Mouse (Mus musculus) liver, adult 2 months (tissue): Measurements from ENCODE around the gene Mnd1. TPM values are rescaled to one million over a fixed set of nuclear protein-coding genes. Genes with fewer than 3 reads are reported as not detected.

ENCODE experiments used
- DNase-seq: peaks from one replicate; pipeline ENCODE4 v3.0.0-alpha.2; 2011; ENCODE audit warnings: low read depth, low spot score; ENCODE audit errors: extremely low read depth
- H3K27ac ChIP-seq: fragments of 200-500 bp; replicated peaks from 2 replicates; pipeline ENCODE4 v1.5.1; 2012; ENCODE audit warnings: low read depth, mild to moderate bottlenecking, control low read depth, inconsistent platforms, low read length; ENCODE audit not compliant: insufficient read depth
- H3K27me3 ChIP-seq: fragments of 200-500 bp; 2 replicates; pipeline ENCODE4 v1.6.1; 2012; ENCODE audit warnings: mild to moderate bottlenecking, moderate library complexity, low read length, inconsistent platforms; ENCODE audit not compliant: control insufficient read depth, insufficient read depth
- H3K36me3 ChIP-seq: fragments of 200-500 bp; 2 replicates; pipeline ENCODE4 v1.6.1; 2012; ENCODE audit warnings: low read length, inconsistent platforms; ENCODE audit not compliant: control insufficient read depth, insufficient read depth
- H3K4me1 ChIP-seq: fragments of 200-500 bp; 2 replicates; pipeline ENCODE4 v1.6.1; 2011; ENCODE audit warnings: low read length; ENCODE audit not compliant: control insufficient read depth, insufficient read depth
- H3K4me3 ChIP-seq: fragments of 200-500 bp; 2 replicates; pipeline ENCODE4 v1.5.1; 2011; ENCODE audit warnings: low read depth, mild to moderate bottlenecking, control low read depth, low read length, moderate library complexity; ENCODE audit not compliant: insufficient read depth
- H3K79me2 ChIP-seq: fragments of 200-500 bp; 2 replicates; pipeline ENCODE4 v1.6.1; 2012; ENCODE audit warnings: inconsistent platforms, mild to moderate bottlenecking, low read length, moderate library complexity; ENCODE audit not compliant: control insufficient read depth, insufficient read depth
- H3K9ac ChIP-seq: fragments of 200-500 bp; 2 replicates; pipeline ENCODE4 v1.6.1; 2012; ENCODE audit warnings: low read depth, mild to moderate bottlenecking, control low read depth, inconsistent platforms, low read length
- CTCF ChIP-seq: fragments of 200-500 bp; IDR thresholded peaks from 2 replicates; pipeline ENCODE4 v1.5.1; 2011; ENCODE audit warnings: low read depth, low read length, control low read depth
- POLR2A ChIP-seq: fragments of 200-500 bp; IDR thresholded peaks from 2 replicates; pipeline ENCODE4 v1.6.1; 2011; ENCODE audit warnings: low read length, control low read depth; ENCODE audit not compliant: insufficient read depth; ENCODE audit errors: extremely low read depth
- WGBS: fragments of 180-500 bp; shearing (Covaris S2); methylation state at CpG from one replicate; pipeline ENCODE4 v1.1.7; 2018; 5-methylcytosine and 5-hydroxymethylcytosine counted together
- polyA plus RNA-seq: library from polyadenylated mRNA; depleted of rRNA; stranded (reverse); fragments of >200 nt; gene quantifications from 2 replicates; pipeline ENCODE4 v1.2.3, GENCODE M21; 2012; rRNA removed
- total RNA-seq: library from RNA; depleted of rRNA; stranded (reverse); fragments of >200 nt; gene quantifications from 2 replicates; pipeline ENCODE4 v1.2.3, GENCODE M21; 2014; rRNA removed

Gene Mnd1
- 7.4 and 7.5 TPM in 2 replicates for total RNA-seq
- 0.84 and 1.2 TPM in 2 replicates for polyA plus RNA-seq

- TF ChIP-seq CTCF (peak; percentile 87), POLR2A (0 out of 2 replicates have a peak, but pooled peaks have one; percentile 31)
- no peaks in the 10 kb centered on the region for H3K79me2 ChIP-seq
- DNase-seq = peak; percentile 89
- WGBS = under 1% methylated on average over 29 of the region's 29 CpGs
- H3K4me1 ChIP-seq = no peaks in the 10 kb centered on the region
- peak within 1 kb of the TSS; percentile 69 for H3K9ac ChIP-seq
- H3K27me3 ChIP-seq = no peaks in the 10 kb centered on the region
- peaks cover 4% of the 10 kb centered on the region for H3K36me3 ChIP-seq
- peak within 1 kb of the TSS; percentile 56 for H3K4me3 ChIP-seq
- H3K27ac ChIP-seq = peak within 1 kb of the TSS; percentile 70
These were observed at the start of gene Mnd1 for GRCm38 (mm10) chr3:84155558-84156006. Mnd1 (minus strand) TSS chr3:84155786.

- Histone ChIP-seq H3K4me3 (no peak overlapping the region), H3K36me3 (peaks cover 17% of the 10 kb centered on the region), H3K27ac (no peak overlapping the region), H3K9ac (no peak overlapping the region), H3K4me1 (no peaks in the 10 kb centered on the region), H3K79me2 (0 out of 2 replicates have a peak, but pooled peaks cover 3% of the 10 kb centered on the region), H3K27me3 (no peaks in the 10 kb centered on the region)
- no peak for TF ChIP-seq POLR2A
- no peak for TF ChIP-seq CTCF
- DNase-seq = no peak
- WGBS = 93% methylated on average over 5 of the region's 5 CpGs
These were observed 49.1 kb upstream of the Mnd1 start for GRCm38 (mm10) chr3:84204640-84205039.

- H3K79me2 ChIP-seq = no peaks in the 10 kb centered on the region; the same call in 1 of the 2 replicates
- H3K27ac ChIP-seq = no peak overlapping the region
- no peak overlapping the region for H3K9ac ChIP-seq
- H3K27me3 ChIP-seq = no peaks in the 10 kb centered on the region
- H3K4me1 ChIP-seq = no peaks in the 10 kb centered on the region
- TF ChIP-seq POLR2A (no peak), CTCF (no peak)
- H3K36me3 ChIP-seq = peaks cover 3% of the 10 kb centered on the region; the same call in 1 of the 2 replicates
- no peak overlapping the region for H3K4me3 ChIP-seq
- WGBS = 85% methylated on average over 13 of the region's 13 CpGs
- no peak for DNase-seq
These were observed 45.2 kb upstream of the Mnd1 start for GRCm38 (mm10) chr3:84200559-84201420.

- no peaks in the 10 kb centered on the region for H3K4me1 ChIP-seq
- TF ChIP-seq POLR2A (no peak), CTCF (no peak)
- 80% methylated on average over 9 of the region's 9 CpGs for WGBS
- H3K4me3 ChIP-seq = no peak overlapping the region
- no peak overlapping the region for H3K27ac ChIP-seq
- no peaks in the 10 kb centered on the region; the same call in 1 of the 2 replicates for H3K79me2 ChIP-seq
- H3K9ac ChIP-seq = no peak overlapping the region
- H3K27me3 ChIP-seq = no peaks in the 10 kb centered on the region
- DNase-seq = peak; percentile 61
- H3K36me3 ChIP-seq = no peaks in the 10 kb centered on the region; the same call in 1 of the 2 replicates
These were observed 43.9 kb upstream of the Mnd1 start for GRCm38 (mm10) chr3:84199516-84199915.

- Histone ChIP-seq H3K27ac (no peak overlapping the region), H3K36me3 (peaks cover 2% of the 10 kb centered on the region; the same call in 1 of the 2 replicates), H3K27me3 (no peaks in the 10 kb centered on the region), H3K4me1 (no peaks in the 10 kb centered on the region), H3K9ac (no peak overlapping the region), H3K79me2 (no peaks in the 10 kb centered on the region; the same call in 1 of the 2 replicates), H3K4me3 (no peak overlapping the region)
- TF ChIP-seq CTCF = no peak
- no peak for TF ChIP-seq POLR2A
- 93% methylated on average over 3 of the region's 3 CpGs for WGBS
- no peak for DNase-seq
These were observed 42.6 kb upstream of the Mnd1 start for GRCm38 (mm10) chr3:84198229-84198628.

GRCm38 (mm10) chr3:84193881-84194280 lies 38.3 kb upstream of the Mnd1 start:
- DNase-seq = no peak
- TF ChIP-seq CTCF (no peak), POLR2A (no peak)
- 93% methylated on average over 4 of the region's 4 CpGs for WGBS
- H3K9ac ChIP-seq = no peak overlapping the region
- H3K27me3 ChIP-seq = no peaks in the 10 kb centered on the region
- H3K4me3 ChIP-seq = no peak overlapping the region
- no peak overlapping the region for H3K27ac ChIP-seq
- peaks cover 4% of the 10 kb centered on the region; the same call in 1 of the 2 replicates for H3K36me3 ChIP-seq
- no peaks in the 10 kb centered on the region; the same call in 1 of the 2 replicates for H3K79me2 ChIP-seq
- no peaks in the 10 kb centered on the region for H3K4me1 ChIP-seq
